Mouse (Mus musculus) erythroblast, embryonic 14.5 days (primary cell): ENCODE results near the gene Defb13.

ENCODE experiments used
- GATA1 ChIP-seq: IDR thresholded peaks from 2 replicates; pipeline ENCODE4 v1.6.1; 2012; ENCODE audit warnings: low read length, inconsistent platforms, mixed read lengths
- TAL1 ChIP-seq: IDR thresholded peaks from 3 replicates; pipeline ENCODE4 v1.6.1; 2012; ENCODE audit warnings: low read length, inconsistent platforms, mixed read lengths

DNA sequence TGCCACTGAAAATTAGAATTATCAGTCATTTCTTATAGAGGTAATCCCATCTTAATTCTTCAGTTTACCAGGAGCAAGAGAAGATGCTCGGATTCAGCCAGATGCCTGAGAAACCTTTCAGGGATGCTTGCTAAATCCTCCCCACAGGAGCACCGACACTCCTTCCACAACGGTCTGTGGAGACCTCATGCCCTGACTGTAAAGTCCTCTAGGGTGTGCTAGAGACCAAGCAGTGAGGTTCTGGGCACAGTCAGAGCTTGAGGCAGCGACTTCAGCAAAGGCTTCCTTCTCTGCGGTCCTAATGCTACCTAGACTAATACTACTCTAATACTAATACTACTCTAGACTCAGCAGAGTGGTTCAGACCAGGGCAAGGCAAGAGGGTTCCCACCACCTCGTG lies 45.6 kb downstream of the Defb13 start:
- TF ChIP-seq GATA1 = no peak
- no peak for TF ChIP-seq TAL1
